Mouse (Mus musculus): ENCODE measurements at regions not wholly inside any gene's neighbourhood (a gene's known extent, or its start where the extent isn't known, plus 50 kb on each side); places are given as distances from the start of the nearest gene placed in this dataset.
"Not testable (repeated sequence)": the region's sequence is repeated elsewhere in the genome, so short reads cannot be mapped to it uniquely, and the experiment has no call there.

GRCm38 (mm10) chr4:124395069-124395965, 215.3 kb downstream of the 3100002H09Rik start:
- DNase-seq, result no peak

- no peak for DNase-seq
Measured at GRCm38 (mm10) chr4:124393595-124393994, 217.0 kb downstream of the 3100002H09Rik start.

- DNase-seq, result no peak
Measured at GRCm38 (mm10) chr4:124389067-124389466, 221.5 kb downstream of the 3100002H09Rik start.

GRCm38 (mm10) chr4:124385106-124386055, 225.2 kb downstream of the 3100002H09Rik start:
- no peak for DNase-seq

GRCm38 (mm10) chr4:124376504-124376903, 234.1 kb downstream of the 3100002H09Rik start:
- no peak for DNase-seq

GRCm38 (mm10) chr4:124375581-124375980, 235.0 kb downstream of the 3100002H09Rik start:
- no peak for DNase-seq

- no peak for DNase-seq
Measured at GRCm38 (mm10) chr4:124368831-124369230, 241.8 kb downstream of the 3100002H09Rik start.

- no peak for DNase-seq
Measured at GRCm38 (mm10) chr4:124368085-124368484, 242.5 kb downstream of the 3100002H09Rik start.

- no peak for DNase-seq
Measured at GRCm38 (mm10) chr4:124360578-124360908, 250.1 kb downstream of the 3100002H09Rik start.

GRCm38 (mm10) chr4:124359707-124360577, 250.7 kb downstream of the 3100002H09Rik start:
- DNase-seq, result no peak

- not testable (repeated sequence) for DNase-seq
Measured at GRCm38 (mm10) chr4:124358456-124358855, 252.1 kb downstream of the 3100002H09Rik start.

- DNase-seq, result no peak
Measured at GRCm38 (mm10) chr4:124350361-124350760, 260.2 kb downstream of the 3100002H09Rik start.

GRCm38 (mm10) chr4:124349610-124350295, 260.9 kb downstream of the 3100002H09Rik start:
- no peak for DNase-seq

- DNase-seq, result no peak
Measured at GRCm38 (mm10) chr4:124349055-124349454, 261.5 kb downstream of the 3100002H09Rik start.

GRCm38 (mm10) chr4:124340073-124340472, 270.5 kb downstream of the 3100002H09Rik start:
- DNase-seq, result no peak

GRCm38 (mm10) chr4:124335726-124336125, 274.9 kb downstream of the 3100002H09Rik start:
- no peak for DNase-seq

GRCm38 (mm10) chr4:124332974-124333373, 277.6 kb downstream of the 3100002H09Rik start:
- DNase-seq, result no peak

GRCm38 (mm10) chr4:124332416-124332815, 278.2 kb downstream of the 3100002H09Rik start:
- DNase-seq, result no peak

GRCm38 (mm10) chr4:124329107-124329771, 281.4 kb downstream of the 3100002H09Rik start:
- DNase-seq, result no peak

GRCm38 (mm10) chr4:124326301-124326700, 284.3 kb downstream of the 3100002H09Rik start:
- DNase-seq, result no peak

GRCm38 (mm10) chr4:124323589-124323988, 287.0 kb downstream of the 3100002H09Rik start:
- no peak for DNase-seq
